Mouse (Mus musculus) hindbrain, embryonic 14.5 days (tissue): ENCODE measurements around the gene Pip5k1b. TPM values are rescaled to one million over a fixed set of nuclear protein-coding genes. Genes with fewer than 3 reads are reported as not detected.

ENCODE experiments used
- ATAC-seq: fragments of 200-750 bp; cut with Nextera tagmentation; 2 replicates; pipeline ENCODE4 v1.8.0; 2017; ENCODE audit warnings: moderate number of reproducible peaks, mild to moderate bottlenecking, moderate TSS enrichment, moderate library complexity; ENCODE audit not compliant: low FRiP score
- DNase-seq: peaks from one replicate; pipeline ENCODE4 v3.0.0-alpha.2; 2015; ENCODE audit warnings: low spot score
- H3K27ac ChIP-seq: fragments of 300-500 bp; sonication (generic); 2 replicates; pipeline ENCODE4 v1.5.1; 2014; ENCODE audit warnings: mild to moderate bottlenecking, moderate library complexity
- H3K27me3 ChIP-seq: fragments of 300-500 bp; sonication (generic); 2 replicates; pipeline ENCODE4 v1.6.1; 2014; ENCODE audit warnings: mild to moderate bottlenecking, low read length, mixed read lengths; ENCODE audit not compliant: control insufficient read depth, insufficient read depth
- H3K36me3 ChIP-seq: fragments of 300-500 bp; sonication (generic); replicated peaks from 2 replicates; pipeline ENCODE4 v1.6.1; 2014; ENCODE audit not compliant: control insufficient read depth, insufficient read depth
- H3K4me1 ChIP-seq: fragments of 300-500 bp; sonication (generic); replicated peaks from 2 replicates; pipeline ENCODE4 v1.6.1; 2014; ENCODE audit warnings: antibody characterized with exemption, low read length, mixed read lengths; ENCODE audit not compliant: control insufficient read depth, insufficient read depth
- H3K4me2 ChIP-seq: fragments of 300-500 bp; sonication (generic); replicated peaks from 2 replicates; pipeline ENCODE4 v1.6.1; 2014; ENCODE audit warnings: mild to moderate bottlenecking, moderate library complexity
- H3K4me3 ChIP-seq: fragments of 300-500 bp; sonication (generic); replicated peaks from 2 replicates; pipeline ENCODE4 v1.5.1; 2014; ENCODE audit warnings: mild to moderate bottlenecking, low read length
- H3K9ac ChIP-seq: fragments of 300-500 bp; sonication (generic); 2 replicates; pipeline ENCODE4 v1.6.1; 2014
- H3K9me3 ChIP-seq: fragments of 300-500 bp; sonication (generic); 2 replicates; pipeline ENCODE4 v1.6.1; 2016; ENCODE audit warnings: low read length; ENCODE audit not compliant: control insufficient read depth
- WGBS: fragments of 180-500 bp; shearing (Covaris S2); extraction: QIAGEN DNeasy Blood & Tissue Kit; methylation state at CpG from one replicate; pipeline ENCODE4 v1.1.7; 2014; 5-methylcytosine and 5-hydroxymethylcytosine counted together
- polyA plus RNA-seq: library from polyadenylated mRNA; unstranded; fragments of >200 nt; fragmentation: Nextera tagmentation; extraction: Ambion mirVana; gene quantifications from 2 replicates; pipeline ENCODE4 v1.2.1, GENCODE M21; 2014

Gene Pip5k1b
- polyA plus RNA-seq, 1 experiment from 2014 or later = 3.9 TPM

- WGBS = 20% methylated on average over 3 of the region's 3 CpGs
Observed at GRCm38 (mm10) chr19:24491824-24492223, 63.8 kb downstream of the Pip5k1b start.

GRCm38 (mm10) chr19:24490275-24490674 is 65.4 kb downstream of the Pip5k1b start:
- ATAC-seq = no peak
- 75% methylated on average over 5 of the region's 5 CpGs for WGBS

More at GRCm38 (mm10) chr19:24491824-24492223, 63.8 kb downstream of the Pip5k1b start:
- H3K27ac ChIP-seq = no peak overlapping the region
- H3K4me2 ChIP-seq = no peak overlapping the region
- H3K36me3 ChIP-seq = no peaks in the 10 kb centered on the region
- no peak for ATAC-seq
- H3K4me3 ChIP-seq = no peak overlapping the region
- H3K9me3 ChIP-seq = no peaks in the 10 kb centered on the region
- no peaks in the 10 kb centered on the region for H3K27me3 ChIP-seq
- no peak overlapping the region for H3K9ac ChIP-seq
- H3K4me1 ChIP-seq = no peaks in the 10 kb centered on the region
- no peak for DNase-seq

GRCm38 (mm10) chr19:24486433-24487296 is 69.0 kb downstream of the Pip5k1b start:
- ATAC-seq (no peak), DNase-seq (no peak)
- no peaks in the 10 kb centered on the region for H3K4me1 ChIP-seq
- no peak overlapping the region for H3K4me3 ChIP-seq
- 81% methylated on average over 8 of the region's 8 CpGs for WGBS
- H3K4me2 ChIP-seq = no peak overlapping the region
- no peaks in the 10 kb centered on the region for H3K9me3 ChIP-seq
- H3K36me3 ChIP-seq = no peaks in the 10 kb centered on the region
- H3K27ac ChIP-seq = no peak overlapping the region
- no peak overlapping the region for H3K9ac ChIP-seq
- H3K27me3 ChIP-seq = no peaks in the 10 kb centered on the region

More at GRCm38 (mm10) chr19:24490275-24490674, 65.4 kb downstream of the Pip5k1b start:
- H3K36me3 ChIP-seq = no peaks in the 10 kb centered on the region
- H3K9me3 ChIP-seq = no peaks in the 10 kb centered on the region
- no peak overlapping the region for H3K27ac ChIP-seq
- no peaks in the 10 kb centered on the region for H3K4me1 ChIP-seq
- no peak overlapping the region for H3K4me3 ChIP-seq
- H3K9ac ChIP-seq = no peak overlapping the region
- H3K27me3 ChIP-seq = no peaks in the 10 kb centered on the region
- no peak for DNase-seq
- no peak overlapping the region for H3K4me2 ChIP-seq

- ATAC-seq = no peak
- no peaks in the 10 kb centered on the region for H3K4me1 ChIP-seq
- no peak overlapping the region for H3K4me2 ChIP-seq
- H3K27ac ChIP-seq = no peak overlapping the region
- no peak overlapping the region for H3K4me3 ChIP-seq
- DNase-seq = no peak
- H3K9ac ChIP-seq = no peak overlapping the region
- WGBS = 55% methylated on average over 3 of the region's 4 CpGs
- no peaks in the 10 kb centered on the region for H3K27me3 ChIP-seq
- H3K36me3 ChIP-seq = no peaks in the 10 kb centered on the region
- no peaks in the 10 kb centered on the region for H3K9me3 ChIP-seq
Observed at GRCm38 (mm10) chr19:24484612-24485194, 71.0 kb downstream of the Pip5k1b start.

GRCm38 (mm10) chr19:24480916-24481315 is 74.8 kb downstream of the Pip5k1b start:
- Histone ChIP-seq H3K4me3 (no peak overlapping the region), H3K27ac (no peak overlapping the region), H3K36me3 (no peaks in the 10 kb centered on the region), H3K9me3 (no peaks in the 10 kb centered on the region), H3K27me3 (no peaks in the 10 kb centered on the region), H3K4me2 (no peak overlapping the region), H3K4me1 (peaks cover 11% of the 10 kb centered on the region), H3K9ac (no peak overlapping the region)
- DNase-seq (no peak), ATAC-seq (no peak)
- WGBS = 68% methylated on average over 2 of the region's 2 CpGs

- Histone ChIP-seq H3K4me2 (peak within 1 kb of the TSS; percentile 61), H3K4me1 (peaks cover 27% of the 10 kb centered on the region), H3K9ac (peak within 1 kb of the TSS; percentile 96), H3K27me3 (no peaks in the 10 kb centered on the region), H3K4me3 (peak within 1 kb of the TSS; percentile 85), H3K9me3 (no peaks in the 10 kb centered on the region), H3K36me3 (no peaks in the 10 kb centered on the region), H3K27ac (peak within 1 kb of the TSS; percentile 94)
- DNase-seq (peak; percentile 97), ATAC-seq (peak; percentile 98)
- WGBS = under 1% methylated on average over 76 of the region's 92 CpGs
Observed at GRCm38 (mm10) chr19:24476929-24477882, 78.5 kb downstream of the Pip5k1b start, which contains the start of gene Fam122a. TSS of gene Fam122a (minus strand) at chr19:24477356.

GRCm38 (mm10) chr19:24476461-24476860 is 79.2 kb downstream of the Pip5k1b start:
- WGBS = 1% methylated on average over 11 of the region's 11 CpGs
- ATAC-seq (no peak; the same call in 1 of the 2 replicates), DNase-seq (no peak)

GRCm38 (mm10) chr19:24475281-24475680 is 80.4 kb downstream of the Pip5k1b start:
- no peak overlapping the region for H3K27ac ChIP-seq
- no peaks in the 10 kb centered on the region for H3K27me3 ChIP-seq
- H3K4me1 ChIP-seq = peaks cover 27% of the 10 kb centered on the region
- no peak overlapping the region for H3K4me3 ChIP-seq
- ATAC-seq (no peak), DNase-seq (no peak)
- H3K9me3 ChIP-seq = no peaks in the 10 kb centered on the region
- WGBS = 86% methylated on average over 6 of the region's 6 CpGs
- no peaks in the 10 kb centered on the region for H3K36me3 ChIP-seq
- no peak overlapping the region for H3K9ac ChIP-seq
- peak overlapping the region; percentile 61; the same call in 1 of the 2 replicates for H3K4me2 ChIP-seq

More at GRCm38 (mm10) chr19:24476461-24476860, 79.2 kb downstream of the Pip5k1b start:
- H3K36me3 ChIP-seq = no peaks in the 10 kb centered on the region
- no peaks in the 10 kb centered on the region for H3K9me3 ChIP-seq
- H3K27ac ChIP-seq = peak overlapping the region; percentile 94
- H3K4me2 ChIP-seq = peak overlapping the region; percentile 61
- H3K4me1 ChIP-seq = peaks cover 27% of the 10 kb centered on the region
- no peaks in the 10 kb centered on the region for H3K27me3 ChIP-seq
- peak overlapping the region; percentile 96 for H3K9ac ChIP-seq
- H3K4me3 ChIP-seq = peak overlapping the region; percentile 85
